Mouse (Mus musculus): Measurements from ENCODE around the gene Ncdn.

DNA sequence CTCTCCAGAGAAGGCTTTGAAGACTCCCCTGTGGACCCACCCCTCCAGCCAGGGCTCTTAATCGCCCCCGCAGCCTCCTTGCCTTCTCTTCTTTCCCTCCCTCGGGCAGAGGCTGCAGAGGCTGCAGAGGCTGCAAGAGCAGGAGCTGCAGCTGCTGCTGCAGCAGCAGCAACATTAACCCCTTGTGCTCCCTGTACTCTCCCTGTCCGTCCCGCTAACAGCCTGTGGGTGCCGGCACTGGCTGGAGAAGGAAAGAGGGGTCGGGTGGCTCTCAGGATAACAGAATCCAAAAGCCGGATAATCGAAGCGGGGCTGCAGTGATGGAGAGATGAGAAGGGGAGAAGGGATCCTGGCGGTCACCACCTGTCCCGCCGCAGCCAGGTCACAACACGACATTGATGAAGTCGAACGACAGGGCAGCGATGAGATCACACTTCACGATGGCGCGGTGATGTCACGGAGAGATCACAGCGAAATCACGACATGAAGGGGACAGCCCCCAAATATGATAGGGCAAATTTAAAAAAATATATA is 563 bp downstream of the Ncdn start:
- TF ChIP-seq POLR2A (IDR thresholded peaks at IDR 0.05; ENCODE audit: borderline replicate concordance, control insufficient read depth, low read depth, low read length) (no peak), CTCF (IDR thresholded peaks at IDR 0.05; ENCODE audit: control insufficient read depth, insufficient read depth, low read length) (0 out of 2 replicates have a peak, but pooled peaks have one; percentile 17)

Measured in bone marrow, adult 2 months (tissue).